Mouse (Mus musculus) neural tube, postnatal 0 days (tissue): ENCODE data around the gene Olfr1066. TPM values are rescaled to one million over a fixed set of nuclear protein-coding genes. Genes with fewer than 3 reads are reported as not detected.

ENCODE experiments used
- polyA plus RNA-seq: library from polyadenylated mRNA; unstranded; fragments of >200 nt; fragmentation: Nextera tagmentation; extraction: Ambion mirVana; gene quantifications from 2 replicates; pipeline ENCODE4 v1.2.1, GENCODE M21; 2015

Gene Olfr1066
- polyA plus RNA-seq, result not detected in 2 replicates

DNA sequence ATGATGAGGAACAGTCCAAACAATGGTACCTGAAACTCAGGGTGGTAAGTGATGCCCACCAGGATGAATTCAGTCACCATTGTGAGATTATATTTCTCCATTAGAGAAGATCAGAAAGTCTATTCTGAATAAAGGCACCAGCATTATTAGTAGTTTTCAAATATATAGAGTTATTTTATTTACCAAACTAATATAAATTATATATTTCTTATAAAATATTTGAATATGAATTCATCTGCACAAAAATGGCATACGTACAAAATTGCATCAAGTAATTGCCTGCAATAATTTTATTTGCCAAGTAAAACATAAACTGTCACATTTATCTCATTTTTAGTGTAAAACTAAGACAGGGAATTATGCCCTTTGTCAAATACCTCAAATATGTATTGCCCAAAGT, at the start of gene Olfr1066:
Gene Olfr1066, minus strand, starts transcription at position 101 of the 400 bp plus-strand sequence.

DNA sequence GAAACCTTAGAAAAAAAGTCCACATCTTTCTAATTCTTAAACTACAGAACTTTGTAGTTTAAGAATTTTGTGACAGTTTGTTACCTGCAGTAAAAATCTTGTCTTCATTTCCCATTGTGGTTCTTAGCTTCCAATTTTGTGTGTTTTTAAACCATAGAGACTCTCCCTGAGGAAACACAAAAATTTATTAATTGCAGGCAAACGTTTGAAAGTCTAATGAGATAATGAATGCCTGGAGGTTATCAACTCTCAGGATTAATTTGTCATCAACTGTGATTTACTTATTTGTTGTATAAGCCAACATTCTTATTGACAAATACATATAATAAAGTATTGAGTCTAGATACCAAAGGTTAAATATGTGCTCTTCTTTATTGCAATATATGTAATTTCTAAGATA, 31.2 kb upstream of the Olfr1066 start, which contains the start of gene Olfr228:
Gene Olfr228, minus strand, starts transcription at position 101 of the 400 bp plus-strand sequence.

DNA sequence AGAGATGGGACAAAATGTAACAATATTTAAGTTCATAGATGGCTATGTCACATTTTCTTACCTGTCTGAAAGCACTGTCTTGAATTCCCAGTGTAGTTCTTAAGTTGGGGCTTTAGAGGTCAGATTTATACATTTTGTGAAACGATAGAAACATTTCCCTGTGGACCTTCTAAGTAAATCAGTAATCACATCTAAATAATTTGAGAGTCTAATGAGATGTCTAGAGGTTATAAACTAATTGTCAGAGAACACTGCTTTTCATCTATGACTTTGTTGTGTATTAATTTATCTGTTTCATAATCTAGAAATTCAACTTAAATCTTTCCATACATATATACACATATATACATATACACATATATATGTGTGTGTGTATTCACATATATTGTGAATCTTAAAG, 5.6 kb downstream of the Olfr1066 start, which contains the start of gene Olfr1065:
Gene Olfr1065, minus strand, starts transcription at position 101 of the 400 bp plus-strand sequence.

DNA sequence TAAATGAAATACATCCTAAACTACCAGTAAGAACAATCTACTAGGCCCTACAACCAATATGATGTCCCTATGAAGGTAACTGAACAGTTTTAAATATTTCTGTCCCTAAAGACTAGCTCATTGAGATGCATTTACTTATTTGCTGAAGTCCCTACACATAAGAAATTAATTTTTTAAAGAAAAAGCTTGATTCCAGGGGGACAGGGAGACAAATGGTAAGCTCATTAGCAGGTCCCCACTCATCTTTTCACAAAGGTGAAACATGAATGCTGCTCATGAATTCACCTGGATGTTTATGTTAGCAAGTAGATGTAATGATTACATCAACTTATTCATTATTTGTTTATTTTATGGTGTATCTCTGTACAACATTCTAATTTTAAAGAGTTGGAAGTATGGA, 29.4 kb downstream of the Olfr1066 start, which contains the start of gene Olfr1062:
Gene Olfr1062, minus strand, starts transcription at position 101 of the 400 bp plus-strand sequence.

DNA sequence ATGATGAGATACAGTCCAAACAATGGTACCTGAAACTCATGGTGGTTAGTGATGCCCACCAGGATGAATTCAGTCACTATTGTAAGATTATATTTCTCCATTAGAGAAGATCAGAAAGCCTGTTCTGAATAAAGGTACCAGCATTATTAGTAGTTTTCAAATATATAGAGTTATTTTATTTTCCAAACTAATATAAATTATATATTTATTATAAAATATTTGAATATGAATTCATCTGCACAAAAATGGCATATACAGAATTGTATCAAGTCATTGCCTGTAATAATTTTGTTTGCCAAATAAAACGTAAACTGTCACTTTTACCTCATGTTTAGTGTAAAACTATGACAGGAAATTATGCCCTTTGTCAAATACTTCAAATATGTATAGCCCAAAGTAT, 42.1 kb downstream of the Olfr1066 start, which contains the start of gene Olfr1061:
Gene Olfr1061, minus strand, starts transcription at position 101 of the 400 bp plus-strand sequence.

Other genes with a start within 250 kb of the Olfr1066 start
- gene Olfr1046, start 237.0 kb downstream of the Olfr1066 start, polyA plus RNA-seq, result not detected in 2 replicates
- gene Olfr1047, start 224.9 kb downstream of the Olfr1066 start, polyA plus RNA-seq, result not detected in 2 replicates
- not detected in 2 replicates for gene Olfr1048, start 216.0 kb downstream of the Olfr1066 start, polyA plus RNA-seq
- not detected in 2 replicates for gene Olfr1049, start 197.9 kb downstream of the Olfr1066 start, polyA plus RNA-seq
- gene Olfr1051, start 177.2 kb downstream of the Olfr1066 start, polyA plus RNA-seq, result not detected in 2 replicates
- not detected in 2 replicates for gene Olfr1052, start 163.8 kb downstream of the Olfr1066 start, polyA plus RNA-seq
- gene Olfr1053, start 141.0 kb downstream of the Olfr1066 start, polyA plus RNA-seq, result not detected in 2 replicates
- not detected in 2 replicates for gene Olfr1054, start 120.8 kb downstream of the Olfr1066 start, polyA plus RNA-seq
- not detected in 2 replicates for gene Olfr1055, start 106.0 kb downstream of the Olfr1066 start, polyA plus RNA-seq
- not detected in 2 replicates for gene Olfr1056, start 93.8 kb downstream of the Olfr1066 start, polyA plus RNA-seq
- not detected in 2 replicates for gene Olfr1057, start 77.9 kb downstream of the Olfr1066 start, polyA plus RNA-seq
- gene Olfr1058, start 67.7 kb downstream of the Olfr1066 start, polyA plus RNA-seq, result not detected in 2 replicates
- gene Olfr1061, start 42.2 kb downstream of the Olfr1066 start, polyA plus RNA-seq, result not detected in 2 replicates
- not detected in 2 replicates for gene Olfr1062, start 29.5 kb downstream of the Olfr1066 start, polyA plus RNA-seq
- not detected in 2 replicates for gene Olfr1065, start 5.7 kb downstream of the Olfr1066 start, polyA plus RNA-seq
- not detected in 2 replicates for gene Olfr228, start 31.1 kb upstream of the Olfr1066 start, polyA plus RNA-seq
- not detected in 2 replicates for gene Olfr1076, start 52.2 kb upstream of the Olfr1066 start, polyA plus RNA-seq
- not detected in 2 replicates for gene Olfr1079, start 86.2 kb upstream of the Olfr1066 start, polyA plus RNA-seq
- gene Olfr1080, start 102.0 kb upstream of the Olfr1066 start, polyA plus RNA-seq, result not detected in 2 replicates
- not detected in 2 replicates for gene Olfr1082, start 142.7 kb upstream of the Olfr1066 start, polyA plus RNA-seq
- gene Olfr1084, start 183.5 kb upstream of the Olfr1066 start, polyA plus RNA-seq, result not detected in 2 replicates
- gene Olfr1085, start 205.8 kb upstream of the Olfr1066 start, polyA plus RNA-seq, result not detected in 2 replicates
- not detected in 2 replicates for gene Olfr1086, start 223.8 kb upstream of the Olfr1066 start, polyA plus RNA-seq
- gene Olfr1087, start 242.1 kb upstream of the Olfr1066 start, polyA plus RNA-seq, result not detected in 2 replicates